Mouse (Mus musculus) limb, embryonic 14.5 days (tissue): ENCODE measurements around the gene Kantr. TPM values are rescaled to one million over a fixed set of nuclear protein-coding genes. Genes with fewer than 3 reads are reported as not detected.

Source experiments
- ATAC-seq: fragments of 200-750 bp; cut with Nextera tagmentation; 2 replicates; pipeline ENCODE4 v1.8.0; 2017; ENCODE audit warnings: low read depth, moderate number of reproducible peaks, moderate TSS enrichment; ENCODE audit not compliant: low FRiP score
- DNase-seq: peaks from one replicate; pipeline ENCODE4 v3.0.0-alpha.2; 2015; ENCODE audit warnings: low spot score
- H3K27ac ChIP-seq: fragments of 300-500 bp; sonication (generic); replicated peaks from 2 replicates; pipeline ENCODE4 v1.5.1; 2014; ENCODE audit warnings: low read depth, mild to moderate bottlenecking, low read length, moderate library complexity, mixed read lengths
- H3K27me3 ChIP-seq: fragments of 300-500 bp; sonication (generic); 2 replicates; pipeline ENCODE4 v1.6.1; 2014; ENCODE audit warnings: low read length, mixed read lengths; ENCODE audit not compliant: control insufficient read depth, insufficient read depth
- H3K36me3 ChIP-seq: fragments of 300-500 bp; sonication (generic); 2 replicates; pipeline ENCODE4 v1.6.1; 2014; ENCODE audit warnings: mild to moderate bottlenecking, low read length, moderate library complexity, mixed read lengths; ENCODE audit not compliant: control insufficient read depth, insufficient read depth
- H3K4me1 ChIP-seq: fragments of 300-500 bp; sonication (generic); 2 replicates; pipeline ENCODE4 v1.6.1; 2014; ENCODE audit warnings: antibody characterized with exemption, low read length, mixed read lengths; ENCODE audit not compliant: control insufficient read depth, insufficient read depth
- H3K4me2 ChIP-seq: fragments of 300-500 bp; sonication (generic); replicated peaks from 2 replicates; pipeline ENCODE4 v1.6.1; 2014; ENCODE audit warnings: low read depth, mild to moderate bottlenecking, low read length, moderate library complexity; ENCODE audit not compliant: severe bottlenecking
- H3K4me3 ChIP-seq: fragments of 300-500 bp; sonication (generic); replicated peaks from 2 replicates; pipeline ENCODE4 v1.5.1; 2014; ENCODE audit warnings: low read length
- H3K9ac ChIP-seq: fragments of 300-500 bp; sonication (generic); 2 replicates; pipeline ENCODE4 v1.6.1; 2014; ENCODE audit warnings: mild to moderate bottlenecking, low read depth, low read length, moderate library complexity; ENCODE audit not compliant: severe bottlenecking
- H3K9me3 ChIP-seq: fragments of 300-500 bp; sonication (generic); 2 replicates; pipeline ENCODE4 v1.6.1; 2016; ENCODE audit warnings: low read length; ENCODE audit not compliant: control insufficient read depth
- POLR2A ChIP-seq: fragments of 200-500 bp; IDR thresholded peaks from 2 replicates; pipeline ENCODE4 v1.8.0; 2012; ENCODE audit warnings: inconsistent platforms, mild to moderate bottlenecking, moderate library complexity, borderline replicate concordance; ENCODE audit not compliant: insufficient read depth, insufficient read length; ENCODE audit errors: extremely low read depth
- WGBS: fragments of 180-500 bp; shearing (Covaris S2); extraction: QIAGEN DNeasy Blood & Tissue Kit; methylation state at CpG from one replicate; pipeline ENCODE4 v1.1.7; 2014; 5-methylcytosine and 5-hydroxymethylcytosine counted together
- polyA plus RNA-seq, 2 experiments: library from polyadenylated mRNA; depleted of rRNA in 1 of 2; stranded (reverse) in 1 of 2; unstranded in 1 of 2; fragments of >200 nt; fragmentation: Nextera tagmentation in 1 of 2; extraction: Ambion mirVana in 1 of 2; gene quantifications; 2 replicates each; pipeline versions ENCODE4 v1.2.1 to v1.2.3; 2012 to 2014

The Kantr gene
- polyA plus RNA-seq (2012; rRNA removed): 17.9 and 23.1 TPM in 2 replicates
- polyA plus RNA-seq (2014; fragmentation: Nextera tagmentation; extraction: Ambion mirVana): 13.1 and 17.8 TPM in 2 replicates

DNA sequence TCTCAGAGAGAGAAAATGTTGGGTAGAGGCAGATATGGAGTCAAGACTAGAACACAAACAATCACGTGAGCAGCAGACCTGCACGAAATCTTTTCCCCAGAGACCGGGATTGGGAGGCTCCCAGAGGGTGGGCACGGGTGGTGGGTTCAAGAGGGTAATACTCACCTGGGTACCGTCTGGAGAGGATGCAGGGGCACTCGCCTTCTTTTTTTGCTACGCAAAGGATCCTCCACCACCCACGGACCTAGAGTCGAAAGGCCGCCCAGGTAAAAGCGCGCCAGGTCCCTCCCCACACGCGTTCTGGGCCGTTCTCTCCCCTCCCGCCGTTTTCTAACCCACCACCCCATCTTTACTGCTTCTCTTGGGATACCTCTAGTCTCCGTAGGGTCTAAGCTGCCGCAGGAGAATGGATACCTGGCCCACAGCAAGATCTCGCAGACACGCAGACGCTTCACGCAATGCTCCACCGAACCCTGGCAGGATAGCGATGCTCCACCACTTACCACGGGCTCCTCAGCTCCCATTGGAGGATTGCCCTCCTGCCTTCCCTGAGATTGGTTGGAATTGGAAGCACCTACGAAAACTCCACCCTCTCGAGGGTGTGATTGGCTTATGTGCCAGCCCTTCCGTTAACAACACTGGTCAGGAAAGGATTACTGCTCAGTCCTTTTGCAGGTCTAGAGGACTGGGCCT, at the start of gene Kantr:
Gene Kantr, minus strand, starts transcription at position 500 of the 693 bp plus-strand sequence.
- peak within 1 kb of the TSS; percentile 64 for H3K9ac ChIP-seq
- H3K4me3 ChIP-seq: peak within 1 kb of the TSS; percentile 54
- no peaks in the 10 kb centered on the region for H3K27me3 ChIP-seq
- H3K4me2 ChIP-seq: peak within 1 kb of the TSS; percentile 51
- no peaks in the 10 kb centered on the region for H3K36me3 ChIP-seq
- 0 out of 2 replicates have a peak, but pooled peaks cover 2% of the 10 kb centered on the region for H3K4me1 ChIP-seq
- 0 out of 2 replicates have a peak within 1 kb of the TSS, but pooled peaks have one; percentile 38 for H3K27ac ChIP-seq
- no peaks in the 10 kb centered on the region for H3K9me3 ChIP-seq
- 0 out of 2 replicates have a peak, but pooled peaks have one; percentile 11 for TF ChIP-seq POLR2A
- peak; percentile 86 for DNase-seq
- 19% methylated on average over 29 of the region's 29 CpGs for WGBS
- peak; percentile 100 for ATAC-seq

DNA sequence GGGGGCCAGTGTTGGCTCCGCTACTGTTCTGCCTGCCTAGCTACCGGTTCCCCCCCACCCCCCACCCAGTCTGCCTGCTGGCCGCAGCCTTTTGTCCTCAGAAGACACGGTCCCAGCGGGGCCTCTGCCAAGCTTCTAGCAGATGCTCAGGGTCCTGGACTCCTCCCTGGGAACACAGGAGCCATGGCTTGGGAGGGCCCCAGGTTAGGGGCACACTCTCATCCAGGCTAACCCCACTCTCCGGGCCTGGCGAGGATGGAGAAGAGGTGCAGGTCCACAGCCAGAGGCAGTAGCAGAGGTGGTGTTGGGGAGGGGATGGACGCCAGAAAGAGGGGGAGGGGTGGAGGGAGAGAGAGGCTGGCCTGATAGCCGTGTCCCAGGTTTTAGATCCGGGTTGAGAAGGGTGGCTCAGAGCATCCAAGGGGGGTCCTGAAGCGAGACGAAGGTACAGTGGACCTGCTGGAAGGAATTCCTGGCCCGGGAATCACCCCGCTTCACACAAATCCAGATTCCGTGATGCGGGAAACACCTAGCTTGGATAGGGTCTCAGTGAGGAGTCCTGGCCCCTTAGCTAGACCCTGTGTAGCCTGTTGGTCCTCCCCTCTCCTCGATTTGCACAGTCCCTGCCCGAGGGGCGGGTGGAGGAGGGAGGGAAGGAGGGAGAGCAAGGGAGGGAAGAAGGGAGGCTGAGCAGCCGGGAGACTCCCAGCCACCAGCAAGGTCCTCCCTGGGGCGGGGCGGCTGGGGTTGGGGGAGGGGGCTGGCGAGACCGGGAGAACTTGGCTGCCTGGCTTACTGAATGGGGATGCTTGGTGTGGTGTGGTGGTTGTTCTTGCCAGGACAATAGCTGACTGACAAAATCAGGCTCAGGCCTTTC, 41.3 kb upstream of the Kantr start, which contains the start of gene Gpr173:
Gene Gpr173, minus strand, starts transcription at position 308 of the 877 bp plus-strand sequence.
- peak within 1 kb of the TSS; percentile 61; the same call in 1 of the 2 replicates for H3K27ac ChIP-seq
- DNase-seq: peak; percentile 46
- WGBS: 24% methylated on average over 12 of the region's 24 CpGs
- TF ChIP-seq POLR2A: no peak
- H3K4me1 ChIP-seq: peaks cover 5% of the 10 kb centered on the region; the same call in 1 of the 2 replicates
- H3K4me2 ChIP-seq: peak within 1 kb of the TSS; percentile 53
- H3K4me3 ChIP-seq: peak within 1 kb of the TSS; percentile 53
- H3K36me3 ChIP-seq: no peaks in the 10 kb centered on the region
- H3K9me3 ChIP-seq: no peaks in the 10 kb centered on the region
- H3K27me3 ChIP-seq: peaks cover 2% of the 10 kb centered on the region
- peak within 1 kb of the TSS; percentile 61 for H3K9ac ChIP-seq
- peak; percentile 97 for ATAC-seq

DNA sequence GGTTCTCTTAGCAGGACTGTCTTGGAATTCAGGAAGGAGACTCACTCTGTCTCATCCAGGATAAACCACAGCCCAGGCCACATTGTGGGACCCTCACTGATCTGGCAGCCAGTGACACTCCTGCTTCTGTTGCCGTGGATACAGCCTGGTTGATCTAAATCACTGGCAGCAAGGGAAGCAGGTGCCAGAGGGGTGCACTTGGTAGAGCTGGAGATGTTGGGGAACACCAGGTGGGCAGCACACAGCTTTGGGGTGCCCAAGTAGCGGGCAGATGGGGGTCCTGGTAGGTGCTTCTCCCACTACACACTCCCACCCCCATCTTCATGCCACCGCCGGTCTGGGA, 40.7 kb upstream of the Kantr start:
- Histone ChIP-seq H3K27me3 (peaks cover 5% of the 10 kb centered on the region), H3K36me3 (no peaks in the 10 kb centered on the region), H3K4me2 (peak overlapping the region; percentile 53), H3K4me1 (peaks cover 5% of the 10 kb centered on the region; the same call in 1 of the 2 replicates), H3K9ac (peak overlapping the region; percentile 61), H3K27ac (no peak overlapping the region; the same call in 1 of the 2 replicates), H3K9me3 (no peaks in the 10 kb centered on the region), H3K4me3 (peak overlapping the region; percentile 53)
- 20% methylated on average over 2 of the region's 4 CpGs for WGBS
- TF ChIP-seq POLR2A: no peak
- DNase-seq (no peak), ATAC-seq (no peak)

DNA sequence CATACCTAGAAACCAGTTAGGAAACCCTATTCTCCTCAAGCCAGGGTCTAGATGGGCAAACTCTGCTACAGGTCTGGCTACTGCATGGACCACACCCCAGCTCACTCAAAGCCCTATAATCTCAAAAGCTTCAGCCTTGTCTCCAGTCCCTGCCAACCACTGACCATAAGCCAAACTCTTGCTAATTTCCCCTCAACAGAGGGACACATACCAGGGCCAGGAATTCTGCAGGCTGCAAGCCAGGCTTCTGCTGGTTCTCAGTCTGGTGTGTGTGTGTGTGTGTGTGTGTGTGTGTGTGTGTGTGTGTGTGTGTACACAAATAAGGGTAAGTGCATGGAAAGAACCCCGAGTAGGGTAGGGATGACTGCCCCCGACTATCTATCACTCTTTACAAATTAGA, 39.1 kb upstream of the Kantr start:
- H3K4me1 ChIP-seq: peaks cover 5% of the 10 kb centered on the region; the same call in 1 of the 2 replicates
- no peak overlapping the region for H3K4me2 ChIP-seq
- no peaks in the 10 kb centered on the region for H3K36me3 ChIP-seq
- H3K4me3 ChIP-seq: no peak overlapping the region
- H3K9me3 ChIP-seq: no peaks in the 10 kb centered on the region
- no peak for TF ChIP-seq POLR2A
- H3K9ac ChIP-seq: no peak overlapping the region
- no peak for DNase-seq
- no peak for ATAC-seq
- H3K27me3 ChIP-seq: peaks cover 5% of the 10 kb centered on the region
- H3K27ac ChIP-seq: no peak overlapping the region
- 67% methylated on average over 2 of the region's 2 CpGs for WGBS

DNA sequence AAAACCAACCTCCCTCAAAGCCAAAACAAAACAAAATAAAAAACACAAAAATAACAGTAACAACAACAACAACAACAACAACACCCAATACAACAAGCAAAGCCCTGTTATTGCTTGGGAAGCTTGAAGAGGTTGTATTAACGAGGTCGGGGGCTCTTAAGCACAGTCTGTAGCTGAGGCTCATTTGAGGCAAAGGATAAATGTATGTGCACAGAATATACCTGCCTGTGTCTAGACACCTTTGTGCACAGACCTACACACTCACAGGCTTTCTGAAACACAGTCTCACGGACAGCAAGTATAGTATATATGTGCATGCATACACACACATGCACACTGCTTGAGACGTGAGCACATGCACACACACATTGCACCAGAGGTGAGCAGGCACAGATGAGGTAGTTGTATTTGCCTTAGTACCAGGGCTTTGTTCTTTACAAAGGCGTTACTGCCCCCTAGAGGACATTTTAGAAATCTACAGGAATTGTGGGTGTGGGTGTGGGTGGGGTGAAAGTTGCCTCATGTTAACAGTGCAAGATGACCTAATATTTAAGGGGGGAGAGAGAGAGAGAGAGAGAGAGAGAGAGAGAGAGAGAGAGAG, 25.4 kb upstream of the Kantr start:
- Histone ChIP-seq H3K4me3 (no peak overlapping the region), H3K36me3 (no peaks in the 10 kb centered on the region), H3K27ac (no peak overlapping the region), H3K4me1 (no peaks in the 10 kb centered on the region), H3K9me3 (no peaks in the 10 kb centered on the region), H3K4me2 (no peak overlapping the region), H3K9ac (no peak overlapping the region), H3K27me3 (no peaks in the 10 kb centered on the region; the same call in 1 of the 2 replicates)
- DNase-seq (peak; percentile 70), ATAC-seq (peak; percentile 55)
- 20% methylated on average over 5 of the region's 5 CpGs for WGBS
- no peak for TF ChIP-seq POLR2A
